Mouse (Mus musculus) MEL (cell line): Measurements from ENCODE around the gene Hcfc1. TPM values are rescaled to one million over a fixed set of nuclear protein-coding genes. Genes with fewer than 3 reads are reported as not detected.

Experiments used
- DNase-seq: peaks from one replicate; pipeline ENCODE4 v3.0.0; 2011; ENCODE audit warnings: low read depth, low spot score
- H3K27ac ChIP-seq: 2 replicates; pipeline ENCODE4 v1.5.1; 2012; ENCODE audit warnings: low read depth, mild to moderate bottlenecking, control low read depth, low read length, moderate library complexity; ENCODE audit not compliant: control insufficient read depth
- H3K27me3 ChIP-seq, 2 experiments: fragments of 150-350 bp in 1 of 2; sonication (generic) in 1 of 2; 2 replicates each; pipeline ENCODE4 v1.6.1; 2012; ENCODE audit warnings: low read length in 2 of 2, mild to moderate bottlenecking in 2 of 2, improper control_type of control experiment in 1 of 2, moderate library complexity in 1 of 2; ENCODE audit not compliant: insufficient read depth in 2 of 2, control insufficient read depth in 1 of 2
- H3K36me3 ChIP-seq, 2 experiments: 2 replicates each; pipeline ENCODE4 v1.6.1; 2012 to 2014; ENCODE audit warnings: low read length in 2 of 2, improper control_type of control experiment in 1 of 2, inconsistent platforms in 1 of 2, mild to moderate bottlenecking in 1 of 2; ENCODE audit not compliant: insufficient read depth in 2 of 2, control insufficient read depth in 1 of 2
- H3K4me1 ChIP-seq, 2 experiments: fragments of 150-350 bp in 1 of 2; sonication (generic) in 1 of 2; 2 replicates each; pipeline ENCODE4 v1.6.1; 2012; ENCODE audit warnings: low read length in 2 of 2, improper control_type of control experiment in 1 of 2, mild to moderate bottlenecking in 1 of 2; ENCODE audit not compliant: insufficient read depth in 2 of 2, control insufficient read depth in 1 of 2
- H3K4me3 ChIP-seq, 2 experiments: fragments of 150-350 bp in 1 of 2; sonication (generic) in 1 of 2; 2 replicates each; pipeline ENCODE4 v1.5.1; 2012; ENCODE audit warnings: low read depth in 2 of 2, low read length in 2 of 2, mild to moderate bottlenecking in 2 of 2, moderate library complexity in 2 of 2, control low read depth in 1 of 2, improper control_type of control experiment in 1 of 2; ENCODE audit not compliant: control insufficient read depth in 1 of 2, insufficient read depth in 1 of 2
- H3K79me2 ChIP-seq: 2 replicates; pipeline ENCODE4 v1.6.1; 2012; ENCODE audit warnings: mild to moderate bottlenecking, low read length, moderate library complexity; ENCODE audit not compliant: control insufficient read depth, poor library complexity, insufficient read depth
- H3K9ac ChIP-seq: 2 replicates; pipeline ENCODE4 v1.6.1; 2012; ENCODE audit warnings: low read depth, mild to moderate bottlenecking, control low read depth, low read length, moderate library complexity; ENCODE audit not compliant: control insufficient read depth, poor library complexity, severe bottlenecking
- H3K9me3 ChIP-seq: fragments of 150-350 bp; sonication (generic); replicated peaks from 2 replicates; pipeline ENCODE4 v1.6.1; 2012; ENCODE audit warnings: mild to moderate bottlenecking, low read length, improper control_type of control experiment, moderate library complexity; ENCODE audit not compliant: insufficient read depth
- CHD1 ChIP-seq: IDR thresholded peaks from 2 replicates; pipeline ENCODE4 v1.6.1; 2012; ENCODE audit warnings: low read depth, mild to moderate bottlenecking, inconsistent platforms, low read length, improper control_type of control experiment
- ELF1 ChIP-seq: IDR thresholded peaks from 2 replicates; pipeline ENCODE4 v1.6.1; 2014; ENCODE audit warnings: low read depth, mild to moderate bottlenecking, inconsistent platforms, low read length, improper control_type of control experiment, moderate library complexity
- GABPA ChIP-seq: IDR thresholded peaks from 2 replicates; pipeline ENCODE4 v1.6.1; 2012; ENCODE audit warnings: low read depth, mild to moderate bottlenecking, inconsistent platforms, low read length, improper control_type of control experiment, moderate library complexity
- HCFC1 ChIP-seq: IDR thresholded peaks from 2 replicates; pipeline ENCODE4 v1.6.1; 2012; ENCODE audit warnings: low read depth, mild to moderate bottlenecking, inconsistent platforms, low read length, improper control_type of control experiment, moderate library complexity
- JUND ChIP-seq: IDR thresholded peaks from 2 replicates; pipeline ENCODE4 v1.6.1; 2011; ENCODE audit warnings: low read depth, mild to moderate bottlenecking, improper control_type of control experiment, low read length
- MAFK ChIP-seq: IDR thresholded peaks from 2 replicates; pipeline ENCODE4 v1.6.1; 2011; ENCODE audit warnings: low read depth, mild to moderate bottlenecking, low read length, improper control_type of control experiment, borderline replicate concordance
- MAX ChIP-seq: IDR thresholded peaks from 2 replicates; pipeline ENCODE4 v1.6.1; 2011; ENCODE audit warnings: low read length, improper control_type of control experiment
- MAZ ChIP-seq: IDR thresholded peaks from 2 replicates; pipeline ENCODE4 v1.6.1; 2012; ENCODE audit warnings: low read depth, mild to moderate bottlenecking, inconsistent platforms, low read length, improper control_type of control experiment
- MEF2A ChIP-seq: IDR thresholded peaks from 2 replicates; pipeline ENCODE4 v1.6.1; 2014; ENCODE audit warnings: low read depth, mild to moderate bottlenecking, inconsistent platforms, low read length, improper control_type of control experiment; ENCODE audit not compliant: poor library complexity, insufficient replicate concordance, severe bottlenecking; ENCODE audit errors: extremely low read depth
- MXI1 ChIP-seq: IDR thresholded peaks from 2 replicates; pipeline ENCODE4 v1.6.1; 2011; ENCODE audit warnings: mild to moderate bottlenecking, low read depth, low read length, improper control_type of control experiment
- MYC ChIP-seq: IDR thresholded peaks from 2 replicates; pipeline ENCODE4 v1.6.1; 2011; ENCODE audit warnings: low read depth, mild to moderate bottlenecking, low read length, improper control_type of control experiment, moderate library complexity
- NELFE ChIP-seq: IDR thresholded peaks from 2 replicates; pipeline ENCODE4 v1.6.1; 2011; ENCODE audit warnings: low read depth, low read length, improper control_type of control experiment
- POLR2A ChIP-seq, 2 experiments: IDR thresholded peaks; 2 replicates each; pipeline ENCODE4 v1.6.1; 2011 to 2012; ENCODE audit warnings: low read length in 2 of 2, mild to moderate bottlenecking in 2 of 2, control low read depth in 1 of 2, improper control_type of control experiment in 1 of 2, low read depth in 1 of 2, moderate library complexity in 1 of 2; ENCODE audit not compliant: control insufficient read depth in 1 of 2, insufficient read depth in 1 of 2, poor library complexity in 1 of 2
- POLR2AphosphoS2 ChIP-seq: IDR thresholded peaks from 2 replicates; pipeline ENCODE4 v1.6.1; 2011; ENCODE audit warnings: low read length, improper control_type of control experiment
- POLR2AphosphoS5 ChIP-seq: IDR thresholded peaks from 2 replicates; pipeline ENCODE4 v1.6.1; 2012; ENCODE audit warnings: low read depth, borderline replicate concordance, mild to moderate bottlenecking, inconsistent platforms, low read length, moderate library complexity, mixed read lengths
- SIN3A ChIP-seq: IDR thresholded peaks from 2 replicates; pipeline ENCODE4 v1.6.1; 2012; ENCODE audit warnings: low read length, improper control_type of control experiment, inconsistent platforms
- SMC3 ChIP-seq: IDR thresholded peaks from 2 replicates; pipeline ENCODE4 v1.6.1; 2011; ENCODE audit warnings: low read depth, low read length, improper control_type of control experiment
- TBP ChIP-seq: IDR thresholded peaks from 2 replicates; pipeline ENCODE4 v1.8.0; 2011; ENCODE audit warnings: low read depth, low read length, improper control_type of control experiment
- TCF12 ChIP-seq: IDR thresholded peaks from 2 replicates; pipeline ENCODE4 v1.6.1; 2014; ENCODE audit warnings: low read depth, mild to moderate bottlenecking, inconsistent platforms, low read length, improper control_type of control experiment, moderate library complexity
- UBTF ChIP-seq: IDR thresholded peaks from 2 replicates; pipeline ENCODE4 v1.6.1; 2012; ENCODE audit warnings: low read depth, mild to moderate bottlenecking, inconsistent platforms, low read length, improper control_type of control experiment, moderate library complexity, borderline replicate concordance; ENCODE audit not compliant: insufficient read depth
- USF1 ChIP-seq: IDR thresholded peaks from 2 replicates; pipeline ENCODE4 v1.6.1; 2014; ENCODE audit warnings: low read depth, mild to moderate bottlenecking, inconsistent platforms, low read length, improper control_type of control experiment, moderate library complexity
- ZC3H11A ChIP-seq: IDR thresholded peaks from 2 replicates; pipeline ENCODE4 v1.6.1; 2012; ENCODE audit warnings: low read depth, mild to moderate bottlenecking, inconsistent platforms, low read length, improper control_type of control experiment
- ZKSCAN1 ChIP-seq: IDR thresholded peaks from 2 replicates; pipeline ENCODE4 v1.6.1; 2012; ENCODE audit warnings: low read depth, mild to moderate bottlenecking, inconsistent platforms, low read length, improper control_type of control experiment, moderate library complexity
- ZMIZ1 ChIP-seq: IDR thresholded peaks from 2 replicates; pipeline ENCODE4 v1.6.1; 2012; ENCODE audit warnings: low read depth, mild to moderate bottlenecking, inconsistent platforms, low read length, improper control_type of control experiment, moderate library complexity
- ZNF384 ChIP-seq: IDR thresholded peaks from 2 replicates; pipeline ENCODE4 v1.6.1; 2012; ENCODE audit warnings: low read depth, mild to moderate bottlenecking, inconsistent platforms, low read length, improper control_type of control experiment
- polyA plus RNA-seq, 2 experiments: library from polyadenylated mRNA; stranded (reverse) in 1 of 2; unstranded in 1 of 2; fragments of >175 nt in 1 of 2; fragments of >200 nt in 1 of 2; gene quantifications; 2 replicates each; pipeline versions ENCODE4 v1.2.1 to v1.2.4; 2012; ENCODE audit warnings: low replicate concordance in 2 of 2, low read depth in 1 of 2; ENCODE audit not compliant: insufficient read length in 2 of 2, insufficient read depth in 1 of 2, missing spikeins in 1 of 2
- total RNA-seq: library from RNA; depleted of rRNA; stranded (reverse); fragments of 300-350 nt; gene quantifications from 2 replicates; pipeline ENCODE4 v1.2.3, GENCODE M21; 2012

Gene Hcfc1
- total and polyA plus RNA-seq, 3 experiments = 40.8 to 146 (median 53.6) TPM

DNA sequence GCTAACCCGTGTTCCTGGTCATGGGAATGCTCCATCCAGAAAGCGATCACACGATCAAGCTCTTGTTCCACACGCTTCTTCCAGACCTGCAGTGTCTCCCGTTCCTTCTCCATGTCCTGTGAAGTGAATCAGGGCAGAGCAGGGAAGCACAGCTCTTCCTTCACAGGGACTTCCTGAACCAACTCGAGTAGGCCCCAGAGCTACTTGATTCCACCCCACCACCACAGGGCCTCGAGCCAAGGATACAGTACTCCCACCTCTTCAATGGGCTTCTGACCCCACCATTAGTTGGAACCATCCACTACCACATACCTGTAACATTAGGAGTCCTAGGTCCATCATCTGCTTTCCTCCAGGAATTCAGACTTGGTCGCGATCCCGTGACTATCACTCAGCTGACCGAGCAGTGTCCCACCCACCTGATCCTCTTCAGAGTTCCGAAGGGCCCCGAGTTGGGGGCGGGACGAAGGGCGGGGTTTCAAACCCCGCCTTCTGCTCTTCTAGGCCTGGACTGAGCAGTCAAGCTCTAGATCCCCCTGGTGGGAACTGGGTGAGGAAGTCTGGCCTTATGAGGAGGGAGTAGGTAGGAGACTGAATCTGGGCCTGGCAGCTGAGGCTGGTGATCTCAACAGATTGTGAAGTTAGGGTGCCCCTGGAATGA is 35.6 kb downstream of the Hcfc1 start, which contains the start of gene Renbp (continued):
- TF ChIP-seq SMC3 = 0 out of 2 replicates have a peak, but pooled peaks have one; percentile 20
- no peak for TF ChIP-seq POLR2AphosphoS2
- no peak for TF ChIP-seq POLR2AphosphoS5
- peak; percentile 31; the same call in 1 of the 2 replicates for TF ChIP-seq SIN3A
- TF ChIP-seq UBTF = no peak
- TF ChIP-seq ELF1 = no peak
- TF ChIP-seq GABPA = no peak
- TF ChIP-seq MAFK = no peak
- TF ChIP-seq MEF2A = no peak
- no peak for TF ChIP-seq ZKSCAN1

DNA sequence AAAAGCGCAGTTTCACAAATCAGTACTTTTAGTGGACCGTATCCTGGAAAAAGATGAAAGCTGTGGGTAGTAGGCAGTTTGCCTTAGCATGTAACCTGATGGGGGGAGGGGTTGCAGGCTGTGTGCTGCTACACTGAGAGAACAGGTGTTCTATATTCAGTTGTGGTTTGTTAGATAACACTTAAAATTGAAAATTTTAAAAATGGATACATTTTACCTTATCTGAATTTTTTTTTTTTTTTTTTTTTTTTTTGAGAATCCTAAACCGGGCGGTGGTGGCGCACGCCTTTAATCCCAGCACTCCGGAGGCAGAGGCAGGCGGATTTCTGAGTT is 43.6 kb downstream of the Hcfc1 start:
- TF ChIP-seq TCF12 (no peak), CHD1 (no peak), MAZ (no peak), ZNF384 (0 out of 2 replicates have a peak, but pooled peaks have one; percentile 18), JUND (no peak)
- Histone ChIP-seq H3K4me3 (peak overlapping the region; percentile 46 to 50), H3K9me3 (no peaks in the 10 kb centered on the region), H3K4me1 (peaks cover 3 to 20% of the 10 kb centered on the region in 2 experiments), H3K27ac (peak overlapping the region; percentile 96), H3K79me2 (peaks cover 22% of the 10 kb centered on the region), H3K9ac (peak overlapping the region; percentile 94), H3K36me3 (peaks cover 0 to 25% of the 10 kb centered on the region in 2 experiments; a peak in 2 of 4 replicates), H3K27me3 (no peaks in the 10 kb centered on the region)
- no peak for DNase-seq

DNA sequence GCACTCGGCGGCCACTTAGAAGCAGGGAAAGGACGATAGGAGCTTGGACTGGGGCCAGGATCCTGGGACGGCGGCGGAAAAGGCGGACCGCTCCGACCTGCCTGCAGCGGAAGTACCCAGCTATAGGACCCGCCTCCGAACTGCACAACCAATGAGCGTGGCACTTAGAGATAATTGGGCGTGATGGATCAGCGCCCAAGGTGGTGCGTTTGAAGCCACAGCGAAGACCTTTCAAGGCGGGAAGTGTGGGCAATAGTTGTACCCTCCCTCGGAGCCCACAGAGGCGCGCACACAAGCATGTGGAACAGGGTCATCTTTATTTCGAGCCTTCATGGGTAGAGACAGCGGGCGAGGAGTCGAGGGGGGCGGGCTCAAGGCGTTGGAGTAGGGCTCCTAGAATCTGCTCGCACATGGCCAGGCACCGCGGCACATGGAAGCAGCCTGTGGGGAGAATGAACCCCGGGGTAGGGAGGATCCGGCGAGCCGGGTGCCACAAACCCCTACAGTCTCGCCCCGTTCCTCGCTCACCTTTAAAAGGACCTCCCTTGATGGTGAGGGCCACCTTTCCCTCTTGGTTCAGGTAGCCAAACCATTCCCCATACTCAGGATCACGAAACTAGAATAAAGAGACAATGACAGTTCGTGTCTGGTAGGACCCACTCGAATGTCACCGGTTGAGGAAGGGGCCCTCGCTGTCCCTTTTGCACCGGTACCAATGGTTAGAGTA is 44.2 kb downstream of the Hcfc1 start, which contains the start of the genes Arhgap4 and Naa10:
TSS of gene Arhgap4 (minus strand) at position 48 of the 727 bp plus-strand sequence.
TSS of gene Naa10 (minus strand) at position 122 of the 727 bp plus-strand sequence.
- Histone ChIP-seq H3K79me2 (peaks cover 22% of the 10 kb centered on the region), H3K4me1 (peaks cover 3 to 23% of the 10 kb centered on the region in 2 experiments), H3K36me3 (peaks cover 0 to 25% of the 10 kb centered on the region in 2 experiments; a peak in 2 of 4 replicates), H3K9me3 (no peaks in the 10 kb centered on the region), H3K4me3 (peak within 1 kb of the TSS; percentile 75 to 97), H3K9ac (peak within 1 kb of the TSS; percentile 97), H3K27ac (peak within 1 kb of the TSS; percentile 96), H3K27me3 (no peaks in the 10 kb centered on the region)
- peak; percentile 95 for DNase-seq
- TF ChIP-seq NELFE (peak; percentile 78), MEF2A (no peak), MAX (peak; percentile 85), POLR2A (IDR thresholded peaks at IDR 0.05; ENCODE audit: control insufficient read depth in 1 of 2, insufficient read depth in 1 of 2, low read depth in 1 of 2, low read length in 2 of 2, poor library complexity in 1 of 2) (peak; percentile 46 to 83; a peak in 2 of 4 replicates), USF1 (no peak), POLR2AphosphoS2 (peak; percentile 89), JUND (no peak), MXI1 (peak; percentile 88), ZMIZ1 (peak; percentile 86; the same call in 1 of the 2 replicates), TBP (peak; percentile 79), MAZ (0 out of 2 replicates have a peak, but pooled peaks have one; percentile 39), MYC (peak; percentile 94), HCFC1 (peak; percentile 80), ZC3H11A (no peak), CHD1 (no peak)
